Mouse (Mus musculus) lung, adult 2 months (tissue): ENCODE measurements at regions not wholly inside any gene's neighbourhood (a gene's known extent, or its start where the extent isn't known, plus 50 kb on each side); places are given as distances from the start of the nearest gene placed in this dataset.

Experiments
- DNase-seq: peaks from one replicate; pipeline ENCODE4 v3.0.0; 2022
- H3K4me1 ChIP-seq: fragments of 200-500 bp; 2 replicates; pipeline ENCODE4 v1.6.1; 2011; ENCODE audit warnings: low read length; ENCODE audit not compliant: control insufficient read depth, insufficient read depth
- H3K4me3 ChIP-seq: fragments of 200-500 bp; replicated peaks from 2 replicates; pipeline ENCODE3; 2011; ENCODE audit warnings: low read depth, mild to moderate bottlenecking, control low read depth, low read length; ENCODE audit errors: extremely low read depth
- CTCF ChIP-seq: fragments of 200-500 bp; IDR thresholded peaks from 2 replicates; pipeline ENCODE4 v1.5.1; 2011; ENCODE audit warnings: mild to moderate bottlenecking, low read length, control low read depth; ENCODE audit not compliant: insufficient read depth
- POLR2A ChIP-seq: fragments of 200-500 bp; IDR thresholded peaks from 2 replicates; pipeline ENCODE4 v1.6.1; 2011; ENCODE audit warnings: low read depth, mild to moderate bottlenecking, control low read depth, low read length, borderline replicate concordance; ENCODE audit errors: extremely low read depth
- WGBS: fragments of 180-500 bp; shearing (Covaris S2); methylation state at CpG from one replicate; pipeline ENCODE4 v1.1.7; 2018; 5-methylcytosine and 5-hydroxymethylcytosine counted together

- H3K4me3 ChIP-seq: no peak overlapping the region
- 81% methylated on average over 6 of the region's 6 CpGs for WGBS
- H3K4me1 ChIP-seq: no peaks in the 10 kb centered on the region
- no peak for DNase-seq
- TF ChIP-seq POLR2A (no peak), CTCF (no peak)
Measured at GRCm38 (mm10) chr7:72866966-72867754, 508.1 kb upstream of the Rgma start.

GRCm38 (mm10) chr7:72869068-72869467, 506.2 kb upstream of the Rgma start:
- TF ChIP-seq CTCF: no peak
- no peak for TF ChIP-seq POLR2A
- no peak overlapping the region for H3K4me3 ChIP-seq
- no peaks in the 10 kb centered on the region for H3K4me1 ChIP-seq
- DNase-seq: no peak
- 87% methylated on average over 4 of the region's 4 CpGs for WGBS

- Histone ChIP-seq H3K4me1 (no peaks in the 10 kb centered on the region), H3K4me3 (no peak overlapping the region)
- WGBS: 75% methylated on average over 6 of the region's 6 CpGs
- TF ChIP-seq POLR2A (no peak), CTCF (no peak)
- DNase-seq: no peak
Measured at GRCm38 (mm10) chr7:72900816-72901215, 474.5 kb upstream of the Rgma start.

GRCm38 (mm10) chr7:72905891-72906290, 469.4 kb upstream of the Rgma start:
- no peak overlapping the region for H3K4me3 ChIP-seq
- TF ChIP-seq CTCF (no peak), POLR2A (no peak)
- H3K4me1 ChIP-seq: no peaks in the 10 kb centered on the region
- 60% methylated on average over 2 of the region's 2 CpGs for WGBS
- DNase-seq: no peak

GRCm38 (mm10) chr7:72906536-72906935, 468.8 kb upstream of the Rgma start:
- TF ChIP-seq CTCF (no peak), POLR2A (no peak)
- no peak overlapping the region for H3K4me3 ChIP-seq
- WGBS: 79% methylated on average over 4 of the region's 4 CpGs
- DNase-seq: no peak
- H3K4me1 ChIP-seq: no peaks in the 10 kb centered on the region

- WGBS: 71% methylated on average over 20 of the region's 20 CpGs
- no peak overlapping the region for H3K4me3 ChIP-seq
- no peaks in the 10 kb centered on the region for H3K4me1 ChIP-seq
- TF ChIP-seq POLR2A: no peak
- no peak for TF ChIP-seq CTCF
- DNase-seq: no peak
Measured at GRCm38 (mm10) chr7:72926772-72927380, 448.4 kb upstream of the Rgma start.

- no peak overlapping the region for H3K4me3 ChIP-seq
- no peak for DNase-seq
- WGBS: 52% methylated on average over 2 of the region's 2 CpGs
- no peaks in the 10 kb centered on the region for H3K4me1 ChIP-seq
- TF ChIP-seq CTCF: no peak
- no peak for TF ChIP-seq POLR2A
Measured at GRCm38 (mm10) chr7:72938842-72939241, 436.5 kb upstream of the Rgma start.

GRCm38 (mm10) chr7:72947531-72947930, 427.8 kb upstream of the Rgma start:
- WGBS: 39% methylated on average over 1 of the region's 1 CpGs
- H3K4me3 ChIP-seq: no peak overlapping the region
- no peaks in the 10 kb centered on the region for H3K4me1 ChIP-seq
- DNase-seq: no peak
- TF ChIP-seq CTCF (no peak), POLR2A (no peak)

- TF ChIP-seq CTCF: no peak
- TF ChIP-seq POLR2A: no peak
- DNase-seq: no peak
- Histone ChIP-seq H3K4me3 (no peak overlapping the region), H3K4me1 (no peaks in the 10 kb centered on the region)
- WGBS: 42% methylated on average over 5 of the region's 5 CpGs
Measured at GRCm38 (mm10) chr7:72948026-72948425, 427.3 kb upstream of the Rgma start.

GRCm38 (mm10) chr7:72948666-72949065, 426.6 kb upstream of the Rgma start:
- no peak for DNase-seq
- no peaks in the 10 kb centered on the region for H3K4me1 ChIP-seq

More at GRCm38 (mm10) chr7:72948666-72949065, 426.6 kb upstream of the Rgma start:
- TF ChIP-seq CTCF: no peak
- no peak for TF ChIP-seq POLR2A
- 23% methylated on average over 3 of the region's 3 CpGs for WGBS
- H3K4me3 ChIP-seq: no peak overlapping the region
